ENCODE assay signal across 10 mouse cellular contexts in genomic region chr3:122247768-122248100, GRCm38 (mm10). TPM values are rescaled to one million over a fixed set of nuclear protein-coding genes. Genes with fewer than 3 reads are reported as not detected.
DNase-seq lines count a peak whose midpoint lies in the region; ATAC-seq lines count a peak whose summit lies in the region.
"Had no signal": no experiment of that assay in that cellular context is flagged by ENCODE, and none has a peak within 500 bp of the region (broad histone marks: within the 10 kb centered on the region; RNA-seq: fewer than 3 reads in every experiment).

No protein-coding gene starts in this region.

- peaks cover 21% of the 10 kb centered on the region for H3K4me1 ChIP-seq in embryonic facial prominence, embryonic 13.5 days
- H3K4me1 ChIP-seq in embryonic facial prominence, embryonic 10.5 days: peaks cover 29% of the 10 kb centered on the region
- H3K4me1 ChIP-seq in limb, embryonic 13.5 days: peaks cover 16% of the 10 kb centered on the region
- H3K4me1 ChIP-seq in limb, embryonic 10.5 days: peaks cover 32% of the 10 kb centered on the region
- H3K4me1 ChIP-seq in intestine, embryonic 16.5 days (ENCODE audit: control insufficient read depth, insufficient read depth, low read length): peaks cover 20% of the 10 kb centered on the region
- peaks cover 22% of the 10 kb centered on the region for H3K4me1 ChIP-seq in neural tube, embryonic 15.5 days

- H3K4me3 ChIP-seq in embryonic facial prominence, embryonic 13.5 days: 0 out of 2 replicates have a peak overlapping the region, but pooled peaks have one; percentile 0
- H3K4me3 ChIP-seq in embryonic facial prominence, embryonic 10.5 days: no peak overlapping the region
- peak overlapping the region; percentile 12; the same call in 1 of the 2 replicates for H3K4me3 ChIP-seq in limb, embryonic 13.5 days
- no peak overlapping the region for H3K4me3 ChIP-seq in limb, embryonic 10.5 days
- H3K4me3 ChIP-seq in intestine, embryonic 16.5 days (ENCODE audit: low read length): no peak overlapping the region; the same call in 1 of the 2 replicates
- H3K4me3 ChIP-seq in neural tube, embryonic 15.5 days (replicated peaks): peak overlapping the region; percentile 97; the same call in 1 of the 2 replicates
- H3K4me3 ChIP-seq: embryonic facial prominence, embryonic 12.5 days; heart, adult 2 months had no signal

- no peak for DNase-seq in embryonic facial prominence, embryonic 10.5 days (ENCODE audit: low spot score)
- DNase-seq in limb, embryonic 10.5 days (ENCODE audit: low spot score): no peak
- no peak for DNase-seq in layer of hippocampus, adult 9-11 months
- no peak for DNase-seq in testis, postnatal 14 days (ENCODE audit: low spot score)
- DNase-seq: heart, adult 2 months had no signal

- H3K9me3 ChIP-seq in embryonic facial prominence, embryonic 13.5 days: no peaks in the 10 kb centered on the region
- no peaks in the 10 kb centered on the region for H3K9me3 ChIP-seq in embryonic facial prominence, embryonic 10.5 days
- no peaks in the 10 kb centered on the region for H3K9me3 ChIP-seq in limb, embryonic 13.5 days
- H3K9me3 ChIP-seq in limb, embryonic 10.5 days (replicated peaks): no peaks in the 10 kb centered on the region
- no peaks in the 10 kb centered on the region for H3K9me3 ChIP-seq in intestine, embryonic 16.5 days (ENCODE audit: control insufficient read depth, low read length)
- H3K9me3 ChIP-seq in neural tube, embryonic 15.5 days (replicated peaks): no peaks in the 10 kb centered on the region
- H3K9me3 ChIP-seq: embryonic facial prominence, embryonic 12.5 days had no signal

- no peak overlapping the region for H3K4me2 ChIP-seq in embryonic facial prominence, embryonic 13.5 days
- H3K4me2 ChIP-seq in limb, embryonic 13.5 days (replicated peaks): no peak overlapping the region
- H3K4me2 ChIP-seq in intestine, embryonic 16.5 days (ENCODE audit: low read depth, low read length): peak overlapping the region; percentile 84; the same call in 1 of the 2 replicates
- peak overlapping the region; percentile 73 for H3K4me2 ChIP-seq in neural tube, embryonic 15.5 days
- H3K4me2 ChIP-seq: embryonic facial prominence, embryonic 12.5 days had no signal

- no peak overlapping the region for H3K27ac ChIP-seq in embryonic facial prominence, embryonic 13.5 days
- H3K27ac ChIP-seq in embryonic facial prominence, embryonic 10.5 days (replicated peaks): no peak overlapping the region
- H3K27ac ChIP-seq in limb, embryonic 13.5 days: no peak overlapping the region
- H3K27ac ChIP-seq in limb, embryonic 10.5 days: no peak overlapping the region
- H3K27ac ChIP-seq in intestine, embryonic 16.5 days (ENCODE audit: low read length): peak overlapping the region; percentile 49; the same call in 1 of the 2 replicates
- no peak overlapping the region for H3K27ac ChIP-seq in neural tube, embryonic 15.5 days (replicated peaks)
- H3K27ac ChIP-seq: embryonic facial prominence, embryonic 12.5 days; heart, adult 2 months had no signal

- H3K36me3 ChIP-seq in embryonic facial prominence, embryonic 13.5 days: no peaks in the 10 kb centered on the region
- H3K36me3 ChIP-seq in embryonic facial prominence, embryonic 10.5 days (replicated peaks): no peaks in the 10 kb centered on the region; the same call in 1 of the 2 replicates
- H3K36me3 ChIP-seq in limb, embryonic 13.5 days: no peaks in the 10 kb centered on the region
- H3K36me3 ChIP-seq in limb, embryonic 10.5 days: no peaks in the 10 kb centered on the region
- no peaks in the 10 kb centered on the region for H3K36me3 ChIP-seq in intestine, embryonic 16.5 days (ENCODE audit: control insufficient read depth, insufficient read depth, low read length)
- no peaks in the 10 kb centered on the region for H3K36me3 ChIP-seq in neural tube, embryonic 15.5 days
- H3K36me3 ChIP-seq: embryonic facial prominence, embryonic 12.5 days had no signal

- no peak overlapping the region for H3K9ac ChIP-seq in embryonic facial prominence, embryonic 13.5 days
- H3K9ac ChIP-seq in limb, embryonic 13.5 days: no peak overlapping the region
- no peak overlapping the region for H3K9ac ChIP-seq in intestine, embryonic 16.5 days (ENCODE audit: low read depth, low read length)
- H3K9ac ChIP-seq in neural tube, embryonic 15.5 days (replicated peaks): no peak overlapping the region
- H3K9ac ChIP-seq: embryonic facial prominence, embryonic 12.5 days had no signal

- no peak for ATAC-seq in embryonic facial prominence, embryonic 13.5 days (ENCODE audit: insufficient number of reproducible peaks, insufficient read depth, low FRiP score, low TSS enrichment, low read depth)
- ATAC-seq in limb, embryonic 13.5 days (ENCODE audit: low FRiP score, low read depth): no peak
- ATAC-seq in intestine, embryonic 16.5 days: peak; percentile 14
- ATAC-seq in neural tube, embryonic 15.5 days (ENCODE audit: low FRiP score): no peak

- 98% methylated on average over 2 of the region's 2 CpGs for WGBS in embryonic facial prominence, embryonic 13.5 days
- 93% methylated on average over 2 of the region's 2 CpGs for WGBS in embryonic facial prominence, embryonic 10.5 days
- WGBS in limb, embryonic 13.5 days: 97% methylated on average over 2 of the region's 2 CpGs
- 97% methylated on average over 2 of the region's 2 CpGs for WGBS in limb, embryonic 10.5 days
- WGBS in intestine, embryonic 16.5 days: 99% methylated on average over 2 of the region's 2 CpGs
- WGBS in neural tube, embryonic 15.5 days: 86% methylated on average over 2 of the region's 2 CpGs

- no peaks in the 10 kb centered on the region for H3K27me3 ChIP-seq in embryonic facial prominence, embryonic 13.5 days
- H3K27me3 ChIP-seq in embryonic facial prominence, embryonic 10.5 days (replicated peaks; ENCODE audit: low read depth, poor library complexity, severe bottlenecking): no peaks in the 10 kb centered on the region
- no peaks in the 10 kb centered on the region for H3K27me3 ChIP-seq in limb, embryonic 13.5 days
- no peaks in the 10 kb centered on the region for H3K27me3 ChIP-seq in limb, embryonic 10.5 days (ENCODE audit: low read depth, poor library complexity, severe bottlenecking)
- H3K27me3 ChIP-seq in intestine, embryonic 16.5 days (replicated peaks; ENCODE audit: control insufficient read depth, insufficient read depth, low read length): no peaks in the 10 kb centered on the region
- H3K27me3 ChIP-seq in neural tube, embryonic 15.5 days (replicated peaks): no peaks in the 10 kb centered on the region
- H3K27me3 ChIP-seq: embryonic facial prominence, embryonic 12.5 days had no signal

RNA-seq across cellular contexts. Expression of gene Gclm, which starts 2.4 kb away (rescaled TPM):
- polyA plus RNA-seq in embryonic facial prominence, embryonic 13.5 days (2015; fragmentation: Nextera tagmentation; extraction: Ambion mirVana): 53.1 and 59.7 TPM in 2 replicates
- polyA plus RNA-seq in embryonic facial prominence, embryonic 10.5 days (2016; fragmentation: Nextera tagmentation; extraction: Ambion mirVana): 36.9 and 39.9 TPM in 2 replicates
- polyA plus RNA-seq in limb, embryonic 13.5 days (2015; fragmentation: Nextera tagmentation; extraction: Ambion mirVana): 43.8 and 52.2 TPM in 2 replicates
- 32.5 and 40.3 TPM in 2 replicates for polyA plus RNA-seq in limb, embryonic 10.5 days (2016; fragmentation: Nextera tagmentation; extraction: Ambion mirVana)
- 84.7 and 122 TPM in 2 replicates for polyA plus RNA-seq in intestine, embryonic 16.5 days (2015; fragmentation: Nextera tagmentation; extraction: Ambion mirVana)
- polyA plus RNA-seq in neural tube, embryonic 15.5 days (2015; fragmentation: Nextera tagmentation; extraction: Ambion mirVana): 50.0 and 52.7 TPM in 2 replicates

RNA-seq across cellular contexts. Expression of gene Dnttip2, which starts 26.5 kb away (rescaled TPM):
- 76.7 and 83.3 TPM in 2 replicates for polyA plus RNA-seq in embryonic facial prominence, embryonic 13.5 days (2015; fragmentation: Nextera tagmentation; extraction: Ambion mirVana)
- 97.3 and 100 TPM in 2 replicates for polyA plus RNA-seq in embryonic facial prominence, embryonic 10.5 days (2016; fragmentation: Nextera tagmentation; extraction: Ambion mirVana)
- polyA plus RNA-seq in limb, embryonic 13.5 days (2015; fragmentation: Nextera tagmentation; extraction: Ambion mirVana): 78.3 and 80.3 TPM in 2 replicates
- polyA plus RNA-seq in limb, embryonic 10.5 days (2016; fragmentation: Nextera tagmentation; extraction: Ambion mirVana): 93.2 and 99.6 TPM in 2 replicates
- polyA plus RNA-seq in intestine, embryonic 16.5 days (2015; fragmentation: Nextera tagmentation; extraction: Ambion mirVana): 62.6 and 69.2 TPM in 2 replicates
- 42.3 and 47.5 TPM in 2 replicates for polyA plus RNA-seq in neural tube, embryonic 15.5 days (2015; fragmentation: Nextera tagmentation; extraction: Ambion mirVana)

RNA-seq across cellular contexts. Expression of gene Bcar3, which starts 46.2 kb away (rescaled TPM):
- polyA plus RNA-seq in embryonic facial prominence, embryonic 13.5 days (2015; fragmentation: Nextera tagmentation; extraction: Ambion mirVana): 8.6 and 9.4 TPM in 2 replicates
- polyA plus RNA-seq in embryonic facial prominence, embryonic 10.5 days (2016; fragmentation: Nextera tagmentation; extraction: Ambion mirVana): 9.3 and 10.1 TPM in 2 replicates
- polyA plus RNA-seq in limb, embryonic 13.5 days (2015; fragmentation: Nextera tagmentation; extraction: Ambion mirVana): 7.3 and 8.1 TPM in 2 replicates
- polyA plus RNA-seq in limb, embryonic 10.5 days (2016; fragmentation: Nextera tagmentation; extraction: Ambion mirVana): 5.2 and 5.6 TPM in 2 replicates
- 23.7 and 27.2 TPM in 2 replicates for polyA plus RNA-seq in intestine, embryonic 16.5 days (2015; fragmentation: Nextera tagmentation; extraction: Ambion mirVana)
- polyA plus RNA-seq in neural tube, embryonic 15.5 days (2015; fragmentation: Nextera tagmentation; extraction: Ambion mirVana): 5.5 and 7.4 TPM in 2 replicates

Comparison
In these comparisons a context has a peak if more than half of its experiments do, and no peak if none do; other contexts are left out.
1. H3K4me3 ChIP-seq: peak in embryonic facial prominence, embryonic 13.5 days (single experiment), limb, embryonic 13.5 days (single experiment) and neural tube, embryonic 15.5 days (single experiment); none in embryonic facial prominence, embryonic 10.5 days (single experiment), limb, embryonic 10.5 days (single experiment) and intestine, embryonic 16.5 days (single experiment).
2. H3K4me2 ChIP-seq: peak in intestine, embryonic 16.5 days (single experiment) and neural tube, embryonic 15.5 days (single experiment); none in embryonic facial prominence, embryonic 13.5 days (single experiment) and limb, embryonic 13.5 days (single experiment).